Mouse (Mus musculus): Measurements from ENCODE around the gene Cyp11a1. TPM values are rescaled to one million over a fixed set of nuclear protein-coding genes. Genes with fewer than 3 reads are reported as not detected.

The Cyp11a1 gene
- total and polyA plus RNA-seq, 3 experiments: not detected

DNA sequence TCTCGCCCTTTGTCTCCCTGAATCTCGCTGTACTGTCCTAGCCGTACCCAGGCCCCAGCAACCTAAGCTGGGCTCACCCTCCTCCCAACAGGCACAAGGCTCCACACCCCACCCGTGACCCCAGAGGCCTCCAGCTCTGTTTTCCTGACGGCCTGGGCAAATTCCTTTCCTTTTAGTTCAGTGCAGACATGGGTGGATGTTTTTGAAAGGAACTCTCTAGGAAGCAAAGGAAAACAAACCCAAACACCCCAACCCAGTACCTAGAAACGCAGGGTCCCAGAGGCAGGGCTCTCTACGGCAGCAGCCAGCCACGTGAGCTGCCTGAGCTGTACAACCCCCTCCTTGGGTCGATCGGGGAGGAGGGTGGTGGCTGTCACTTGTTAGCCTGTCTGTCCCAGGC, 36.2 kb downstream of the Cyp11a1 start:
- no peak overlapping the region for H3K9ac ChIP-seq (ENCODE audit: control insufficient read depth, low read depth, low read length, poor library complexity, severe bottlenecking)
- H3K27me3 ChIP-seq (ENCODE audit: control insufficient read depth in 1 of 2, insufficient read depth in 2 of 2, low read length in 2 of 2): peaks cover 0 to 10% of the 10 kb centered on the region in 2 experiments; a peak in 3 of 4 replicates
- TF ChIP-seq CTCF (IDR thresholded peaks at IDR 0.05 in 2 of 3, conservative IDR thresholded peaks at IDR 0.05 in 1 of 3; ENCODE audit: control insufficient read depth in 1 of 3, insufficient read depth in 1 of 3, low read depth in 2 of 3, low read length in 3 of 3, poor library complexity in 1 of 3, severe bottlenecking in 1 of 3): no peak
- no peak for TF ChIP-seq MAX (IDR thresholded peaks at IDR 0.05; ENCODE audit: low read length)
- TF ChIP-seq MAZ (IDR thresholded peaks at IDR 0.05; ENCODE audit: low read depth, low read length): no peak
- TF ChIP-seq POLR2AphosphoS5 (IDR thresholded peaks at IDR 0.05; ENCODE audit: borderline replicate concordance, low read depth, low read length): no peak
- TF ChIP-seq MYB (IDR thresholded peaks at IDR 0.05; ENCODE audit: low read depth, low read length): no peak
- no peak for TF ChIP-seq ETS1 (IDR thresholded peaks at IDR 0.05; ENCODE audit: low read depth, low read length)
- TF ChIP-seq BHLHE40 (IDR thresholded peaks at IDR 0.05; ENCODE audit: borderline replicate concordance, low read depth, low read length): no peak
- TF ChIP-seq CHD2 (IDR thresholded peaks at IDR 0.05; ENCODE audit: low read length): no peak
- TF ChIP-seq EP300 (IDR thresholded peaks at IDR 0.05; ENCODE audit: low read depth in 1 of 2, low read length in 2 of 2): no peak
- H3K4me1 ChIP-seq (ENCODE audit: control insufficient read depth in 1 of 2, insufficient read depth in 2 of 2, low read length in 2 of 2): no peaks in the 10 kb centered on the region
- DNase-seq (ENCODE audit: low read depth, low spot score): no peak
- H3K27ac ChIP-seq (ENCODE audit: control insufficient read depth, low read depth, low read length): no peak overlapping the region
- H3K9me3 ChIP-seq (replicated peaks; ENCODE audit: insufficient read depth, low read length): no peaks in the 10 kb centered on the region
- H3K36me3 ChIP-seq (ENCODE audit: control insufficient read depth in 1 of 2, insufficient read depth in 2 of 2, low read length in 2 of 2): no peaks in the 10 kb centered on the region
- H3K4me3 ChIP-seq (ENCODE audit: control insufficient read depth in 1 of 2, insufficient read depth in 1 of 2, low read depth in 2 of 2, low read length in 2 of 2): no peak overlapping the region
- no peaks in the 10 kb centered on the region for H3K79me2 ChIP-seq (ENCODE audit: control insufficient read depth, insufficient read depth, low read length, poor library complexity)

DNA sequence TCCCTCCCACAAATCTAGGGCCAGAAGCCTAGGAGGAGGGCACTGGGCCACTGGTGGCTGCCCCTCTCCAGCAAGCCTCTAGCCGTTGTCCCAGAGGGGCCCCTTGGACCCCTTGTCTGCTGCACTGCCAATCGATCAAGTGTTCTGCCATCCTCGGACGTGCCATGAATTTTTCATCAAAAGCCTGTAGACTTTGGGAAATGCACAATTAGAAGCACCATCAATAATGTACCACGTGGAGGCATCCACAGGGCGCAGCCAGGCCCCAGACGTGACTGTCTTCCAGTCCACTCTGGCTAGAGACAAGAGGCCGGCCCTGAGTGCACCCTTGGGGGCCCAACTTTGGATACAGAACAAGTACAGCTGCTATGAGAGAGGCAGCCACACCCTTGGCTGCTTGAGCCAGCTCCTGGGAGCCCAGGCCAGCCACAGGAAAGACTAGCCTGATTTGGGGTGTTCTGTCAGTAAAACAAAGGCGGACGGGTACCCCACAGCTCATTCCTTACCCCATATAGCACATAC, 37.3 kb downstream of the Cyp11a1 start:
- no peak overlapping the region for H3K9ac ChIP-seq (ENCODE audit: control insufficient read depth, low read depth, low read length, poor library complexity, severe bottlenecking)
- H3K4me3 ChIP-seq (ENCODE audit: control insufficient read depth in 1 of 2, insufficient read depth in 1 of 2, low read depth in 2 of 2, low read length in 2 of 2): no peak overlapping the region
- H3K79me2 ChIP-seq (ENCODE audit: control insufficient read depth, insufficient read depth, low read length, poor library complexity): no peaks in the 10 kb centered on the region
- DNase-seq (ENCODE audit: low read depth, low spot score): no peak
- H3K4me1 ChIP-seq (ENCODE audit: control insufficient read depth in 1 of 2, insufficient read depth in 2 of 2, low read length in 2 of 2): no peaks in the 10 kb centered on the region
- peaks cover 0 to 10% of the 10 kb centered on the region in 2 experiments for H3K27me3 ChIP-seq (ENCODE audit: control insufficient read depth in 1 of 2, insufficient read depth in 2 of 2, low read length in 2 of 2)
- no peak for TF ChIP-seq RAD21 (IDR thresholded peaks at IDR 0.05; ENCODE audit: low read depth, low read length)
- TF ChIP-seq TBP (IDR thresholded peaks at IDR 0.05; ENCODE audit: low read depth, low read length): no peak
- TF ChIP-seq ZC3H11A (IDR thresholded peaks at IDR 0.05; ENCODE audit: low read depth, low read length): no peak
- no peak for TF ChIP-seq KAT2A (conservative IDR thresholded peaks at IDR 0.05; ENCODE audit: low read depth, low read length)
- TF ChIP-seq UBTF (IDR thresholded peaks at IDR 0.05; ENCODE audit: borderline replicate concordance, insufficient read depth, low read depth, low read length): no peak
- TF ChIP-seq ZNF384 (IDR thresholded peaks at IDR 0.05; ENCODE audit: low read depth, low read length): no peak
- TF ChIP-seq GATA1 (IDR thresholded peaks at IDR 0.05; ENCODE audit: low read depth, low read length): no peak
- no peak for TF ChIP-seq HCFC1 (IDR thresholded peaks at IDR 0.05; ENCODE audit: low read depth, low read length)
- no peak for TF ChIP-seq USF1 (IDR thresholded peaks at IDR 0.05; ENCODE audit: low read depth, low read length)
- TF ChIP-seq ZKSCAN1 (IDR thresholded peaks at IDR 0.05; ENCODE audit: low read depth, low read length): no peak
- no peak for TF ChIP-seq ZMIZ1 (IDR thresholded peaks at IDR 0.05; ENCODE audit: low read depth, low read length)
- no peak for TF ChIP-seq MYB (IDR thresholded peaks at IDR 0.05; ENCODE audit: low read depth, low read length)
- no peaks in the 10 kb centered on the region for H3K36me3 ChIP-seq (ENCODE audit: control insufficient read depth in 1 of 2, insufficient read depth in 2 of 2, low read length in 2 of 2)
- H3K27ac ChIP-seq (ENCODE audit: control insufficient read depth, low read depth, low read length): no peak overlapping the region
- no peaks in the 10 kb centered on the region for H3K9me3 ChIP-seq (replicated peaks; ENCODE audit: insufficient read depth, low read length)

All from MEL (cell line).